Mouse (Mus musculus) megakaryocyte, adult 5-6 weeks (primary cell): ENCODE data around the gene Eid2b. TPM values are rescaled to one million over a fixed set of nuclear protein-coding genes. Genes with fewer than 3 reads are reported as not detected.

ENCODE experiments used
- ATAC-seq: 2 replicates; pipeline ENCODE4 v1.8.0; 2016; ENCODE audit warnings: mild to moderate bottlenecking, inconsistent platforms; ENCODE audit not compliant: poor library complexity, severe bottlenecking
- total RNA-seq, 2 experiments: library from RNA; stranded (forward) in 1 of 2; stranded (reverse) in 1 of 2; fragments of 153-499, 151-499 nt in 1 of 2; fragments of 221-1000, 200-1000 nt in 1 of 2; gene quantifications; 2 replicates each; pipeline versions ENCODE4 v1.2.3 to v1.2.4; 2015 to 2017

Eid2b gene
- total RNA-seq, 2 experiments from 2014 or later: 3.0 to 3.6 TPM

DNA sequence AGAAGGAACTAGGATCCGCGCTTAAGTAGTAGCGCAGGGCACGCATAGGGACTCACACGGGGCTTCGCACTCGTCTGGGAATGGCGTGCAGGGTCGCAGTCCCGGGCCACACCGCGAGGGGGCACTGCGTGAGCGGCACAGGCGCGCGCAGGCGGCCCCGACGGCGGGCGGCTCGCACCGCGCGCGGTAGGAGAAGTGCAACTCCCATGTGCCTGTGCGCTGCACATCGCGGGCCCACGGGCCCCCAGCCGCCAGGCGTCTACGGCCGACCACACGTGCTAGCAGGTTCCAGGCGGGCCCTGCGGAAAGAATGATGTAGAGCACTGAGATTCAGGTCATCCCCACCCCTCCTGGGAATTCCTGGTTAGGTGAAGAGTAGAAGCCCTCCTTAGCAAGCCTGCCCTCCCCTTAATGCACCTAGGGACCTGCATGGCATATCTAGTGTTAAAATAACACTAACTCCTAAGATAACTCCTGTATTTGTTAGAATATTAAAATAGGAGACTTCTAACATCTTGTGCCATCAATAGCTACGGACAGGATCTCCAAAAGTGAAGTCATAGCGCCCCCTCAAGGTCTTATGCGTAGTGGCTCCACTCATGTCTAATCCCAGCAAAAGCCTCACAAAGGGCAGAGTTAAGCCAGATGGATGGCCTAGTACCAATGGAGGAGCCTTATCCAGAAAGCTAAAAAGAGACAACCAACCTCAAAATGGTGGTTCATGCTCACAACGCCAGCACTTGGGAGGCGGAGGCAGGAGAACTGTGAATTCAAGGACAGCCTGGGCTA is 21.5 kb downstream of the Eid2b start:
- no peak for ATAC-seq

DNA sequence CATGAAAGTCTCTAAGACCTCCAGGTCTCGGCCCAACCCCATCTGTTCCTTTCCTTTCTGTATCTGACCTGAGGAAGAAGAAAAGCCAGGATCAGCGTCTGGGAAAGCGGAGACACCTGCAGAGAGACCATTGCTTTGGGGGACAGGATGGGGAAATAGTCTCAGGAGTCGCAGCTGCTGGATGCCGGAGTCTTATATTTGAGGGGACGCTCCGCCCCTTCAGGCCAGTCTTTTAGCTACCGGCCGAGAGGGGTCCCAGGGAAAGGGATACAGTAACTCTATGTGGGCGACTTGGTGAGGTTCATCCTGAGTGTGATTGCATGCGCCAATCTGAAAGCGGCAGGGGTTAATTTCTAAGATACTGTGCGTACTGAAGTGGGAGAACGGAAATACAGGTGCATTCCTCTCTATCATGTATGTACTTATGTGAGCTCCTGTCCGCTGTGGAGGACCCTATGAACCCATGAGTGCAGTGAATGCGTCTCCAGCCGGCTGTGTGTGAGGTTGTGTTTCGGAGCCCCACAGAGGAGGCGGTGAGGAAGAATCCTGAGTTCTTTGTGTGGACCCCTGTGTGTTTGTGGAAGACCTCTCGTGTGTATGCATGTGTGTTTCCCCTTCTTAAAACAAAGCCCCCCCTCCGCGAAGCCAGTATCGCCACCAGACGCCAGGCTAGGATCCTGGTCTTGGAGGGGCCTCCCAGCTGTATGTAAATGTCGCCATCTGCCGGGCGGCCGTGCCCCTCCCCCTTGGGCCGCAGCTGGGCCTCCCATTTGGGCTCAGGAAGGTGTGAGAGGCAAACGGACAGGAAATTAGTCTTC is 24.3 kb downstream of the Eid2b start, which contains the start of gene Dll3:
TSS of gene Dll3 (minus strand) at position 623 of the 818 bp plus-strand sequence.
- ATAC-seq: peak; percentile 70

DNA sequence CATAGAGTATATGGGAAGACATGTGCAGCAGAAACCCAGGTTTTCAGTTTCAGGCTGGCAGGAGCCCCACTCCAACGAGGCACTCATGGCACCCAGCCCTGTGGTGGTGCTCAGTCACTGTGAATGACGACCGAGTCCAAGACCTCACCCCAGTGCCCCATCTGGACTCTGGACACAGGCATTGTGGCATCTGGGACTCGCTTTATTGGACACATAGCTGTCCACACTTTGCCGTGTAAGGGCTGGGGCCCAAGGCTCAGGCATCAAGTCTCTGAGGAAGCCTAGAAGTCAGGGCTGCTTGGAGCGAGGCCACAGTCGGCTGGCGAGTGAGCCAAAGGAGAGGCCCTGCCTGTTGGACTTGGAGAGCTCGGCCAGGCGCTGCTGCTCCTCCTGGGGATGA is 28.1 kb downstream of the Eid2b start:
- ATAC-seq: no peak

DNA sequence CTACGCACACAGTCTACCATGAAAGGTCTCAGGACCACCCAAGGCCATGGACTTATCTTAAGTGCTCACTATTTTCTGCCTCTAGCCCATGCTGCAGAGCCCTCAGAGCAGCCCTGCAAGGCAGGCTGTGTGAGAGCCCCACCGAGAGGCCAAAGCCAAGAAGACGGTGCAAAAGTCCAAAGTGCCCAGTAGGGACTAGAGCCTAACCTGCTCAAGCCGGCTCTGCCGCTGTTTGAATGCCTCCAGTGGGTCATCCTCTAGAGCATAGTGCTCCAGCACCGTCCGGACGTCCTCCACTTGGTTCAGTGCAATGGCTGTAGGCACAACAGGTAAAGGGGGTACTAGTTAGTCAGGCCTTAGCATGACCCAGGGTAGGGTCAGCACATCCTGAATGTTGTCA is 28.7 kb downstream of the Eid2b start:
- ATAC-seq: no peak

DNA sequence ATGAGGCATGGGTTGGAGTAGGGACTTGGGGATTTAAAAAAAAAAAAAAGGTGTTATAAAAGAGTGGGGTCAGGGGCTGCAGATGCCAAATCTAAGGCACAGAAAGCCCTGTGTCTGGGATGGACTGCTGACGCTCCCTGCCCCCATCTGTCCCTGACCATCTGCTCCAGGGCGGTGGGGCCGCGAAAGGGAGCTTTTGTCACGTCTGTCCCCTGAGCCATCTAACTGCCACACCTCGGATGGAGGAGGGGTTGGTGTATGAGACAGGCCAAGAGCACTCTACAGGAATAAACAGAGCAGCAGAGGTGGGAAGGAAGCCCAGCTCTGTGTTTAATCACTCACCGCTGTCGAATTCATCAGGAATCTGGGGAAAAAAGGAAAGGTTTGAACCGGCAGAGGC is 32.2 kb downstream of the Eid2b start:
- no peak for ATAC-seq

DNA sequence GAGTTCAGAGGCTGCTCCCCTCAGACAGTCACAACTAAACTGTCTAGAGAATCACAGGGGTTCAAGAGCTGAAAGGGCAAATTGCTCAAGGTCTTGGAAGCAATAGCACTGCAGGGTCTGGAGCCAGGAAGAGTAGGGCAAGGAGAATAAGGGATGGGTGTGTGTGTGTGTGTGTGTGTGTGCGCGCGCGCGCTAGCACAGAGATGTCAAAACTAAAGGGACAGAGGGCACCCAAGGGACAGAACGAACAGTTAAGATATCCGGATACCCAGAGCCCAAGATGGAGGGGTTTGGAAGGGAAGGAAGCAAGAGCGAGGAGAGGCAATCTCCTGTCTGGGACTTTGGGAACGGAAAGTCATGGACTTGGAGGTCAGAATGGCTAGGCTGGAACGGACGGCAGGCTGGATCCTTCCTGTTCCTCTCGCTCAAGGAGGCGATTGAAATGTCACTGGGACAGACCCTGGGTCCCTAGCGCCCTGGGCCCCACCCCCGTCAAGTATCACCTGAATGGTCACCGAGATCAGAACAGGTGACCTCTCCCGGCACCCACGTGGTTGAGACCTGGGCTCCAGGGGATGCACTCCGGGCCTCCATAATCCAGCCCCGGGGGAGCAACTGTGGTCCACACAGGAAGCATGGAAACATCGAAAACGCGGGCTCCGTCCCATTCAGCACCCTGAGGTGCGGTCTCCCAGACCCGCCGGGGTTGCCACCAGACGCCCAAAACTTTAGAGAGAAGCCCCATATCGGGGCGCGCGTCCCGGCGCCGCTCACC is 33.8 kb downstream of the Eid2b start:
- ATAC-seq: 0 out of 2 replicates have a peak, but pooled peaks have one; percentile 13

DNA sequence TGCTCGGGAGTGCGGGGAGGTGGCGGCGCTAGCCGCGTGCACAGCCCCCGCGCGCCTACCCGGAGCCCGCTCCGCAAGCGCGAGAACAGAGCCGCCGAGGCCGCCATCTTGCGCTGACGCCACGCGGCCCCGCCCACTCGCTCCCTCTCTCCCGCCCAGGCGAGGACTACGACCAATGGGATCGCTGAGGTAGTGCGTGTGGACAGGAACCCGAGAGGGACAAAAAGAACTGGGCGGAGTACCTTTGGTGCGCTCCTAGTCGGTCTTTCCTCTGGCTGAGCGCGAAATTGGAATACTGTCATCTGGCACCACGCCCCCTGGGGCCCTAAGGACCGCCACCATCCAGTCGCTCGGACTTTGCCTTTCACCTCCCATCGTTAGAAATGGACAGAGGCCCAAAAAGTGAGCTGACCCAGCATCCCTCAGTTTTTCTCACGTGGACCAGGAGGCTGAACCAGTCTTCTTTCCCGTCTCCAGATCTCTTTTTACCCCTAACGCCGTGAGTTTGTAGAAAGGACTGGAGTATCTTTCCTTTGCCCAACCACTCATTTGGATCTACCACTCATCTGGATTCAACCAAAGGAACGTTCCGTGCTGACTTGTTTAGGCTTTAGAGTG is 34.5 kb downstream of the Eid2b start, which contains the start of gene Timm50:
TSS of gene Timm50 (minus strand) at position 147 of the 618 bp plus-strand sequence.
- peak; percentile 100 for ATAC-seq

- no peak for ATAC-seq
These were observed 40.5 kb downstream of the Eid2b start for GRCm38 (mm10) chr7:28318036-28318435.

- ATAC-seq: no peak
These were observed 41.2 kb downstream of the Eid2b start for GRCm38 (mm10) chr7:28318714-28319113.

- peak; percentile 76 for ATAC-seq
These were observed 44.6 kb downstream of the Eid2b start for GRCm38 (mm10) chr7:28321974-28322720.

DNA sequence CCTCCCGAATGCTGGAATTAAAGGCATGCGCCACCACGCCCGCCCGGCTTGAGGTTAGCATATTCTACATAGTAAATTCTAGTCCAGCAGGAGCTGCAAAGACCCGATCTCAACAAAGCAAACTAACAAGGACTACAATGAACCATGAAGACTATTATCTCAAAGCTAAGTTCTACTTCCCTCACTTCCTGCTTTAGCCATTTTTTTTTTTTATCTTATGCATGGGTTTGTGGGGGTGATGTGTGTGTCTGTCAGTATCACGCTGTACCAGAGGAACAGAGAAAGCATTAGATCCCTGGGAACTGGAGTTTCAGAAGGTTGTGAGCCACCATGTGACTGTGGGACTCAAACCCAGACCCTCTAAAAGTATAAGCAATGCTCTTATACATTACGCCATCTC is 47.8 kb downstream of the Eid2b start:
- ATAC-seq: no peak

DNA sequence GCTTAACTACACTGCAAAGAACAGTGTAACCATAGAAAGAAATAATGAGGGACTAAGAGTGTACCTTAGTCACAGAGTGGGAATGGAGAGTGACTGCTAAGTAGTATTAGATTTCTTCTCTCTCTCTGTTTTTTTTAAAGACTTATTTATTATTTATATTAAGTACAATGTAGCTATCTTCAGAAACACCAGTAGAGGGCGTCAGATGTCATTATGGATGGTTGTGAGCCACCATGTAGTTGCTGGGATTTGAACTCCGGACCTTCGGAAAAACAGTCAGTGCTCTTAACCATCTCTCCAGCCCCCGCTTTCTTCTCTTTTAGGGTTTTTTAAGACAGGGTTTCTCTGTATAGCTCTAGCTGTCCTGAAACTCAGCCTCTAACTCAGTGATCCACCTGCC is 48.9 kb downstream of the Eid2b start:
- no peak for ATAC-seq

DNA sequence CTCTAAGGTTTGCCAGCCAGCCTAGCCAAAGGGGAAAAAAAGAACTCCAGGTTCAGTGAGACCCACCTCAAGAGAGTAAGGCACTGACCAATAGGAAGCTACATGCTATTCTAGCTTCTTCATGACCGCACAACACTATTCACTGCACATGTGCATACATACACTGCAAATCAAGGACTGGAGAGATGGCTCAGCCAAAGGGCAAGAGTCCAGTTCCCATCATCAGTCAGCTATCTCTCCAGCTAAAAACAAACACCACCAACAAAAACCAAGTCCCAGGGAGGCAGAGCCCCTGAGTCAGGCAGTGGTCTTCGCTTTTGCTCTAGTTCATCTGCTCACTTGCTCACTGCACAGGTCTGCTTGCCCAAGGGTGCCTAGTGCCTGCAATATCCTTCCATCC is 50.7 kb downstream of the Eid2b start:
- no peak for ATAC-seq

Other genes starting within 250 kb of the Eid2b start
- gene Psmc4, start 227.6 kb upstream of the Eid2b start, total RNA-seq (2015): 103 and 114 TPM in 2 replicates
- gene Psmc4, start 227.6 kb upstream of the Eid2b start, total RNA-seq (2017): 107 and 110 TPM in 2 replicates
- gene Fcgbp, start 206.5 kb upstream of the Eid2b start, total RNA-seq (2015): not detected in 2 replicates
- gene Fcgbp, start 206.5 kb upstream of the Eid2b start, total RNA-seq (2017): not detected in 2 replicates
- gene 9530053A07Rik, start 148.3 kb upstream of the Eid2b start, total RNA-seq (2015): not detected in 2 replicates
- gene 9530053A07Rik, start 148.3 kb upstream of the Eid2b start, total RNA-seq (2017): 0.04 TPM in 1 of 2 replicates, not detected in the other
- 75.0 and 75.5 TPM in 2 replicates for gene Fbl, start 108.0 kb upstream of the Eid2b start, total RNA-seq (2015)
- gene Fbl, start 108.0 kb upstream of the Eid2b start, total RNA-seq (2017): 85.1 and 88.7 TPM in 2 replicates
- 3.0 and 3.5 TPM in 2 replicates for gene Dyrk1b, start 98.3 kb upstream of the Eid2b start, total RNA-seq (2015)
- 2.7 and 5.3 TPM in 2 replicates for gene Dyrk1b, start 98.3 kb upstream of the Eid2b start, total RNA-seq (2017)
- 0.68 and 1.1 TPM in 2 replicates for gene Eid2, start 9.9 kb upstream of the Eid2b start, total RNA-seq (2015)
- 0.40 and 0.57 TPM in 2 replicates for gene Eid2, start 9.9 kb upstream of the Eid2b start, total RNA-seq (2017)
- gene Selenov, start 13.4 kb downstream of the Eid2b start, total RNA-seq (2015): not detected in 2 replicates
- gene Selenov, start 13.4 kb downstream of the Eid2b start, total RNA-seq (2017): not detected in 2 replicates
- not detected in 2 replicates for gene Dll3, start 24.5 kb downstream of the Eid2b start, total RNA-seq (2015)
- gene Dll3, start 24.5 kb downstream of the Eid2b start, total RNA-seq (2017): not detected in 2 replicates
- gene Timm50, start 34.3 kb downstream of the Eid2b start, total RNA-seq (2015): 19.5 and 26.2 TPM in 2 replicates
- gene Timm50, start 34.3 kb downstream of the Eid2b start, total RNA-seq (2017): 19.7 and 22.1 TPM in 2 replicates
- 47.1 and 56.8 TPM in 2 replicates for gene Supt5, start 61.0 kb downstream of the Eid2b start, total RNA-seq (2015)
- 61.2 and 67.5 TPM in 2 replicates for gene Supt5, start 61.0 kb downstream of the Eid2b start, total RNA-seq (2017)
- 2,258 and 2,353 TPM in 2 replicates for gene Rps16, start 72.9 kb downstream of the Eid2b start, total RNA-seq (2015)
- 250 and 448 TPM in 2 replicates for gene Rps16, start 72.9 kb downstream of the Eid2b start, total RNA-seq (2017)
- 11.5 and 15.2 TPM in 2 replicates for gene Plekhg2, start 94.9 kb downstream of the Eid2b start, total RNA-seq (2015)
- 6.1 and 6.3 TPM in 2 replicates for gene Plekhg2, start 94.9 kb downstream of the Eid2b start, total RNA-seq (2017)
- gene Zfp36, start 102.5 kb downstream of the Eid2b start, total RNA-seq (2015): 350 and 368 TPM in 2 replicates
- 118 and 143 TPM in 2 replicates for gene Zfp36, start 102.5 kb downstream of the Eid2b start, total RNA-seq (2017)
- 14.7 and 15.4 TPM in 2 replicates for gene Med29, start 115.0 kb downstream of the Eid2b start, total RNA-seq (2015)
- 9.0 and 9.4 TPM in 2 replicates for gene Med29, start 115.0 kb downstream of the Eid2b start, total RNA-seq (2017)
- 42.1 and 46.8 TPM in 2 replicates for gene Paf1, start 115.2 kb downstream of the Eid2b start, total RNA-seq (2015)
- gene Paf1, start 115.2 kb downstream of the Eid2b start, total RNA-seq (2017): 129 and 153 TPM in 2 replicates
- gene Gmfg, start 159.7 kb downstream of the Eid2b start, total RNA-seq (2015): 544 and 552 TPM in 2 replicates
- 837 and 967 TPM in 2 replicates for gene Gmfg, start 159.7 kb downstream of the Eid2b start, total RNA-seq (2017)
- gene Lrfn1, start 174.2 kb downstream of the Eid2b start, total RNA-seq (2015): 1.0 and 1.7 TPM in 2 replicates
- 0.66 and 0.98 TPM in 2 replicates for gene Lrfn1, start 174.2 kb downstream of the Eid2b start, total RNA-seq (2017)
- gene Ifnl2, start 232.7 kb downstream of the Eid2b start, total RNA-seq (2015): not detected in 2 replicates
- gene Ifnl2, start 232.7 kb downstream of the Eid2b start, total RNA-seq (2017): not detected in 2 replicates
- gene Ifnl3, start 245.1 kb downstream of the Eid2b start, total RNA-seq (2015): not detected in 2 replicates
- gene Ifnl3, start 245.1 kb downstream of the Eid2b start, total RNA-seq (2017): not detected in 2 replicates